Mouse (Mus musculus) C2C12 (cell line): Measurements from ENCODE around the gene Ptprm.

Experiments
- CEBPB ChIP-seq: IDR thresholded peaks from one replicate; pipeline ENCODE4 v1.6.1; 2011; ENCODE audit warnings: low read depth, mild to moderate bottlenecking, control low read depth, moderate library complexity
- CTCF ChIP-seq: IDR thresholded peaks from one replicate; pipeline ENCODE4 v1.5.1; 2011; ENCODE audit not compliant: control insufficient read depth, insufficient read depth, insufficient read length
- FOSL1 ChIP-seq: IDR thresholded peaks from one replicate; pipeline ENCODE4 v1.8.0; 2011; ENCODE audit warnings: mild to moderate bottlenecking, low read length; ENCODE audit not compliant: poor library complexity, insufficient read depth, severe bottlenecking
- MAX ChIP-seq: IDR thresholded peaks from one replicate; pipeline ENCODE4 v1.6.1; 2011; ENCODE audit warnings: mild to moderate bottlenecking, control low read depth
- MYOD1 ChIP-seq: IDR thresholded peaks from one replicate; pipeline ENCODE4 v1.6.1; 2011; ENCODE audit warnings: low read depth; ENCODE audit not compliant: control insufficient read depth, insufficient read length
- MYOG ChIP-seq: IDR thresholded peaks from one replicate; pipeline ENCODE4 v1.6.1; 2011; ENCODE audit not compliant: control insufficient read depth, insufficient read length; ENCODE audit errors: extremely low read depth
- USF1 ChIP-seq: IDR thresholded peaks from one replicate; pipeline ENCODE4 v1.6.1; 2011; ENCODE audit warnings: low read depth, mild to moderate bottlenecking, control low read depth, moderate library complexity

DNA sequence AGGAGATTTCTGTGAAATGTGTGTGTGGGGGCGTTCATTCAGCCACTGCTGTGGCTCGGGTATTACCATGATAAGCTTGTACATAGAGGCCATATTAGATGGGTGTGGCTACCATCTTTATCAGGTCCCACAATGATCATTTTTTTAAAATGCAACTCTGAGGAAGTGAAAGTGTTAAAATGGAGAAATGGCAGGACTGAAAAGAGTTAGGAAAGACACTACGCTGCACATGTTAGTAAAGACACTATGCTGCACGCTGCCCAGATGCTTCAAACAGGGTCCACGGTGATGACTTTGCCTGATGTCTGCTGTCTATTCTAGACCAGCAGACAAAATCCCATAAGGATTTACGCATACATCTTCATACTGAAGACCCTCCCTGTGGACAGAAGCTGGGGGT is 298.6 kb downstream of the Ptprm start:
- TF ChIP-seq CTCF, result no peak
- TF ChIP-seq MYOG, result no peak
- TF ChIP-seq CEBPB, result no peak
- no peak for TF ChIP-seq USF1
- no peak for TF ChIP-seq MAX
- TF ChIP-seq MYOD1, result no peak
- no peak for TF ChIP-seq FOSL1
